Mouse (Mus musculus) G1E (cell line): ENCODE results near the gene Ugcg. TPM values are rescaled to one million over a fixed set of nuclear protein-coding genes. Genes with fewer than 3 reads are reported as not detected.

Source experiments
- ATAC-seq: 2 replicates; pipeline ENCODE4 v1.8.0; 2016; ENCODE audit warnings: mild to moderate bottlenecking; ENCODE audit not compliant: insufficient number of reproducible peaks, poor library complexity, low FRiP score, severe bottlenecking; ENCODE audit errors: extremely low read depth
- DNase-seq: peaks from one replicate; pipeline ENCODE4 v3.0.0; 2012; ENCODE audit warnings: low spot score
- H3K27me3 ChIP-seq: 2 replicates; pipeline ENCODE4 v1.6.1; 2012; ENCODE audit warnings: mild to moderate bottlenecking, low read length, inconsistent platforms; ENCODE audit not compliant: insufficient read depth
- H3K36me3 ChIP-seq: replicated peaks from 2 replicates; pipeline ENCODE3; 2012; ENCODE audit warnings: mild to moderate bottlenecking, inconsistent platforms
- H3K4me1 ChIP-seq: 2 replicates; pipeline ENCODE4 v1.6.1; 2012; ENCODE audit warnings: low read depth, low read length, inconsistent platforms, mixed read lengths; ENCODE audit not compliant: insufficient read depth
- H3K4me3 ChIP-seq: 2 replicates; pipeline ENCODE4 v1.5.1; 2012; ENCODE audit warnings: low read depth, mild to moderate bottlenecking, inconsistent platforms, low read length, moderate library complexity, mixed read lengths
- H3K9me3 ChIP-seq: replicated peaks from 2 replicates; pipeline ENCODE4 v1.6.1; 2012; ENCODE audit warnings: inconsistent platforms
- CTCF ChIP-seq: IDR thresholded peaks from 2 replicates; pipeline ENCODE4 v1.5.1; 2012; ENCODE audit warnings: low read depth, low read length, inconsistent platforms, mixed read lengths
- GATA1 ChIP-seq: IDR thresholded peaks from 2 replicates; pipeline ENCODE4 v1.6.1; 2012; ENCODE audit warnings: borderline replicate concordance, low read length, inconsistent platforms, mixed read lengths
- GATA2 ChIP-seq: IDR thresholded peaks from 2 replicates; pipeline ENCODE4 v1.6.1; 2012; ENCODE audit warnings: low read depth, low read length, inconsistent platforms, borderline replicate concordance
- POLR2AphosphoS5 ChIP-seq: IDR thresholded peaks from 2 replicates; pipeline ENCODE4 v1.6.1; 2012; ENCODE audit warnings: low read depth, low read length, inconsistent platforms; ENCODE audit not compliant: insufficient replicate concordance
- TAL1 ChIP-seq: conservative IDR thresholded peaks from 2 replicates; pipeline ENCODE4 v1.6.1; 2012; ENCODE audit warnings: low read depth, low read length, inconsistent platforms, mixed read lengths
- polyA plus RNA-seq: library from polyadenylated mRNA; stranded (reverse); fragments of >175 nt; gene quantifications from 2 replicates; pipeline ENCODE4 v1.2.3, GENCODE M21; 2012
- total RNA-seq, 2 experiments: library from RNA; stranded (forward) in 1 of 2; stranded (reverse) in 1 of 2; fragments of 200-1000 nt in 1 of 2; fragments of >200 nt in 1 of 2; fragmentation: Nextera tagmentation in 1 of 2; gene quantifications; 2 replicates each; pipeline ENCODE4 v1.2.3; 2014 to 2017

Gene Ugcg
- total and polyA plus RNA-seq, 3 experiments = 142 to 622 (median 382) TPM

- no peak overlapping the region for H3K4me3 ChIP-seq
- peaks cover 47% of the 10 kb centered on the region for H3K4me1 ChIP-seq
- H3K27me3 ChIP-seq = no peaks in the 10 kb centered on the region
- H3K9me3 ChIP-seq = no peaks in the 10 kb centered on the region
- TF ChIP-seq GATA1 = no peak
- no peak for ATAC-seq
- H3K36me3 ChIP-seq = peaks cover 32% of the 10 kb centered on the region
- no peak for DNase-seq
These were observed 39.9 kb downstream of the Ugcg start for GRCm38 (mm10) chr4:59228951-59229350.

- no peak for ATAC-seq
- Histone ChIP-seq H3K27me3 (no peaks in the 10 kb centered on the region), H3K4me1 (peaks cover 48% of the 10 kb centered on the region), H3K4me3 (no peak overlapping the region), H3K36me3 (peaks cover 13% of the 10 kb centered on the region), H3K9me3 (no peaks in the 10 kb centered on the region)
- DNase-seq = no peak
- no peak for TF ChIP-seq POLR2AphosphoS5
- TF ChIP-seq CTCF = no peak
- TF ChIP-seq GATA1 = no peak
- TF ChIP-seq TAL1 = no peak
- TF ChIP-seq GATA2 = no peak
These were observed 42.4 kb downstream of the Ugcg start for GRCm38 (mm10) chr4:59231266-59232055.

GRCm38 (mm10) chr4:59234014-59234413 is 45.0 kb downstream of the Ugcg start:
- H3K4me1 ChIP-seq = peaks cover 47% of the 10 kb centered on the region
- ATAC-seq = no peak
- peaks cover 5% of the 10 kb centered on the region for H3K36me3 ChIP-seq
- H3K4me3 ChIP-seq = peak overlapping the region; percentile 30; the same call in 1 of the 2 replicates
- no peaks in the 10 kb centered on the region for H3K27me3 ChIP-seq
- DNase-seq = no peak
- TF ChIP-seq CTCF (no peak), POLR2AphosphoS5 (no peak)
- no peaks in the 10 kb centered on the region for H3K9me3 ChIP-seq

- TF ChIP-seq POLR2AphosphoS5 = no peak
- no peak for TF ChIP-seq TAL1
- no peak for TF ChIP-seq GATA2
- no peak for TF ChIP-seq CTCF
- TF ChIP-seq GATA1 = no peak
- H3K36me3 ChIP-seq = peaks cover 5% of the 10 kb centered on the region
- no peaks in the 10 kb centered on the region for H3K9me3 ChIP-seq
- no peaks in the 10 kb centered on the region for H3K27me3 ChIP-seq
- DNase-seq (no peak), ATAC-seq (no peak)
- H3K4me1 ChIP-seq = peaks cover 47% of the 10 kb centered on the region
- no peak overlapping the region; the same call in 1 of the 2 replicates for H3K4me3 ChIP-seq
These were observed 45.6 kb downstream of the Ugcg start for GRCm38 (mm10) chr4:59234451-59235216.

- Histone ChIP-seq H3K4me3 (no peak overlapping the region), H3K36me3 (peaks cover 3% of the 10 kb centered on the region), H3K4me1 (peaks cover 56% of the 10 kb centered on the region), H3K9me3 (no peaks in the 10 kb centered on the region), H3K27me3 (no peaks in the 10 kb centered on the region)
- DNase-seq (no peak), ATAC-seq (no peak)
- TF ChIP-seq CTCF (no peak), GATA2 (no peak), POLR2AphosphoS5 (no peak), TAL1 (no peak), GATA1 (no peak)
These were observed 47.3 kb downstream of the Ugcg start for GRCm38 (mm10) chr4:59236362-59236761.

GRCm38 (mm10) chr4:59238641-59239311 is 49.7 kb downstream of the Ugcg start:
- TF ChIP-seq GATA1 (no peak), POLR2AphosphoS5 (no peak), GATA2 (no peak), CTCF (no peak), TAL1 (no peak)
- H3K27me3 ChIP-seq = no peaks in the 10 kb centered on the region
- ATAC-seq (peak; percentile 25; the same call in 1 of the 2 replicates), DNase-seq (no peak)
- H3K4me3 ChIP-seq = no peak overlapping the region
- H3K9me3 ChIP-seq = no peaks in the 10 kb centered on the region
- H3K36me3 ChIP-seq = no peaks in the 10 kb centered on the region
- H3K4me1 ChIP-seq = peaks cover 68% of the 10 kb centered on the region
